Mouse (Mus musculus): ENCODE results near the gene Aunip.

GRCm38 (mm10) chr4:134510845-134511411, at the start of gene Aunip:
- TF ChIP-seq CTCF (IDR thresholded peaks at IDR 0.05; ENCODE audit: insufficient read depth, low read depth, low read length): no peak; the same call in 1 of the 2 replicates
- 0 out of 2 replicates have a peak, but pooled peaks have one; percentile 29 for TF ChIP-seq POLR2A (IDR thresholded peaks at IDR 0.05; ENCODE audit: insufficient read depth, low read depth, low read length)
